Mouse (Mus musculus) cerebellum, adult 2 months (tissue): ENCODE measurements around the gene Krt10.

ENCODE experiments used
- CTCF ChIP-seq: fragments of 200-500 bp; IDR thresholded peaks from 2 replicates; pipeline ENCODE4 v1.5.1; 2011; ENCODE audit warnings: low read depth, mild to moderate bottlenecking, control low read depth, low read length, moderate library complexity, borderline replicate concordance; ENCODE audit not compliant: insufficient read depth
- POLR2A ChIP-seq: fragments of 200-500 bp; IDR thresholded peaks from 2 replicates; pipeline ENCODE4 v1.6.1; 2011; ENCODE audit warnings: low read length, control low read depth, borderline replicate concordance; ENCODE audit not compliant: insufficient read depth

DNA sequence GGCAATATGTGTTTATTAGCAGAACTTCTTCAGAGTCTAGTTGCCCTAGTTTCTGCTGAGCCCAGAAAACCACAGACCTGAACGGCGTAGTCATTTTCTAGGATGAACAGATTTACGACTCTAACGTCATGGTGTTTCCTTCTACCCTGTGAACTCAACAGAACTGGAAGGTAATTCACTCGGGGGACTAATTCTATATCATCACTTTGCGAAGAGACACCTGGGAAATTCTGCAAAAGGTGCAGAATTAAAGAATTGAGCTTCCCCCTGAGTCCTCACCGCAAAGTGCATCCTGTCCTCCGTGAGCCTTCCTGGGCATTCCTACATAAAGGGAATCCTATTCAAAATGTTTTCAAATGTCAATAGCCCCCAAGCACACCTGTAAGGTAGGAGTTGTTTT lies 27.7 kb downstream of the Krt10 start:
- TF ChIP-seq CTCF (no peak), POLR2A (no peak)
